Mouse (Mus musculus) liver, postnatal 0 days (tissue): ENCODE measurements at regions not wholly inside any gene's neighbourhood (a gene's known extent, or its start where the extent isn't known, plus 50 kb on each side); places are given as distances from the start of the nearest gene placed in this dataset.
"Not testable (repeated sequence)": the region's sequence is repeated elsewhere in the genome, so short reads cannot be mapped to it uniquely, and the experiment has no call there.

ENCODE experiments used
- ATAC-seq: fragments of 200-750 bp; cut with Nextera tagmentation; 2 replicates; pipeline ENCODE4 v1.8.0; 2017; ENCODE audit warnings: mild to moderate bottlenecking, moderate library complexity
- DNase-seq: peaks from one replicate; pipeline ENCODE4 v3.0.0-alpha.2; 2016
- H3K27ac ChIP-seq: fragments of 300-500 bp; sonication (generic); 2 replicates; pipeline ENCODE4 v1.5.1; 2014; ENCODE audit warnings: antibody characterized with exemption, moderate library complexity, mild to moderate bottlenecking, low read depth
- H3K27me3 ChIP-seq: fragments of 300-500 bp; sonication (generic); 2 replicates; pipeline ENCODE4 v1.6.1; 2014; ENCODE audit warnings: low read length, control low read depth, mixed read lengths; ENCODE audit not compliant: insufficient read depth
- H3K36me3 ChIP-seq: fragments of 300-500 bp; sonication (generic); replicated peaks from 2 replicates; pipeline ENCODE4 v1.6.1; 2014; ENCODE audit warnings: mild to moderate bottlenecking, control low read depth, low read length, moderate library complexity, mixed read lengths; ENCODE audit not compliant: insufficient read depth
- H3K4me1 ChIP-seq: fragments of 300-500 bp; sonication (generic); 2 replicates; pipeline ENCODE4 v1.6.1; 2014; ENCODE audit warnings: antibody characterized with exemption, mild to moderate bottlenecking, control low read depth; ENCODE audit not compliant: insufficient read depth
- H3K4me2 ChIP-seq: fragments of 300-500 bp; sonication (generic); 2 replicates; pipeline ENCODE4 v1.6.1; 2014; ENCODE audit warnings: low read depth, mild to moderate bottlenecking, low read length, moderate library complexity, mixed read lengths
- H3K4me3 ChIP-seq: fragments of 300-500 bp; sonication (generic); 2 replicates; pipeline ENCODE4 v1.5.1; 2014; ENCODE audit warnings: low read depth, low read length
- H3K9ac ChIP-seq: fragments of 300-500 bp; sonication (generic); replicated peaks from 2 replicates; pipeline ENCODE4 v1.6.1; 2014; ENCODE audit warnings: mild to moderate bottlenecking, moderate library complexity
- H3K9me3 ChIP-seq: fragments of 300-500 bp; sonication (generic); 2 replicates; pipeline ENCODE4 v1.6.1; 2016; ENCODE audit warnings: mild to moderate bottlenecking, control low read depth, low read length, mixed read lengths
- CTCF ChIP-seq: sonication (generic); IDR thresholded peaks from 2 replicates; pipeline ENCODE4 v1.5.1; 2016; ENCODE audit warnings: antibody characterized with exemption, low read depth
- EP300 ChIP-seq: IDR thresholded peaks from 2 replicates; pipeline ENCODE4 v1.6.1; 2016; ENCODE audit warnings: antibody characterized with exemption, low read depth, mild to moderate bottlenecking
- WGBS: fragments of 180-500 bp; shearing (Covaris S2); extraction: QIAGEN DNeasy Blood & Tissue Kit; methylation state at CpG from one replicate; pipeline ENCODE4 v1.1.7; 2014; ENCODE audit not compliant: insufficient replicate concordance; 5-methylcytosine and 5-hydroxymethylcytosine counted together

DNA sequence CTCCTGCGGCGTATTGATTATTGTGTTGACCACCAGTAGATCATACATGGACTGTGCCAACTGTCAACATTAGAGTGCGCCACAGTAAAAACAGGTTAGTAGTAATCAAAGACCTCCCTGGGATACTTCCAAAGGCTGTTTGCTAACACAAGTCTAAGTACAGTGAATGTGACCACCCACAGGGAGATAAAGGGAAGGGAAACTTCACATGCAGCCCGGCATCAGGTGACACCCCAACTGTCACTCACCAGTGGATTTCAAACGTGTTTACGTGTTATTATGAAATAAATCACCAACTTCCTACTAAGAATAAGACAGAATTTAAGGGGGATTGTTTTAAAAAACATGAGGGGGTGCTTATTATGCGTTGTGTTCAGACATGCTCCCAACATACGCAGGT, 262.5 kb upstream of the Smim15 start:
- no peaks in the 10 kb centered on the region for H3K9me3 ChIP-seq
- ATAC-seq (peak; percentile 74), DNase-seq (no peak)
- H3K4me1 ChIP-seq: 0 out of 2 replicates have a peak, but pooled peaks cover 5% of the 10 kb centered on the region
- H3K4me2 ChIP-seq: peak overlapping the region; percentile 27
- H3K27me3 ChIP-seq: no peaks in the 10 kb centered on the region
- no peaks in the 10 kb centered on the region for H3K36me3 ChIP-seq
- TF ChIP-seq CTCF (no peak), EP300 (no peak)
- no peak overlapping the region for H3K9ac ChIP-seq
- H3K27ac ChIP-seq: no peak overlapping the region
- 60% methylated on average over 8 of the region's 8 CpGs for WGBS
- no peak overlapping the region for H3K4me3 ChIP-seq

GRCm38 (mm10) chr13:107781221-107781620, 263.0 kb upstream of the Smim15 start:
- H3K4me2 ChIP-seq: peak overlapping the region; percentile 27; the same call in 1 of the 2 replicates
- H3K4me1 ChIP-seq: 0 out of 2 replicates have a peak, but pooled peaks cover 5% of the 10 kb centered on the region
- DNase-seq: no peak
- peak; percentile 56; the same call in 1 of the 2 replicates for ATAC-seq
- WGBS: 67% methylated on average over 2 of the region's 2 CpGs
- H3K9ac ChIP-seq: no peak overlapping the region
- no peak overlapping the region for H3K27ac ChIP-seq
- no peaks in the 10 kb centered on the region for H3K27me3 ChIP-seq
- H3K9me3 ChIP-seq: no peaks in the 10 kb centered on the region
- TF ChIP-seq CTCF: no peak
- no peak for TF ChIP-seq EP300
- H3K36me3 ChIP-seq: no peaks in the 10 kb centered on the region
- H3K4me3 ChIP-seq: no peak overlapping the region

DNA sequence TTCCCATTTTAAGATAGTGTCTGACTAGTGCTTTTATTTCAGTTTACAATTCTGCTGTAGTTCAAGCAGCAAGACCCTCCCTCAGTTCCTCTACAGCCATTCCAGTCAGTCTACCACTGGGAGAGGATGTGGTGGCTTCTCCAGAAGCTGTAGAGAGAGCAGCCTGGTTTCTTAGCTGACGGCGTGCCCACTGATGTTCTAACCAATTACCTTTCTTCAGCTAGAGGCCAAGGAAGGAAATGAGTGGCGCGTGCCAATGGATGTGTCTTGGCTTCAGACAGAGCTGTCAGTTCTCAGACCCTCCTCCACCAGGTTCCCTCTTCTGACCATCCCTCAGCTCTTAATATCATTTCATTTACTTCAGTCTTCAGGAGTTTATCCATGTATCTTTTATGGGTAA, 264.7 kb upstream of the Smim15 start:
- Histone ChIP-seq H3K36me3 (no peaks in the 10 kb centered on the region), H3K4me3 (no peak overlapping the region), H3K27me3 (no peaks in the 10 kb centered on the region), H3K4me2 (no peak overlapping the region), H3K9ac (no peak overlapping the region), H3K9me3 (no peaks in the 10 kb centered on the region), H3K4me1 (0 out of 2 replicates have a peak, but pooled peaks cover 5% of the 10 kb centered on the region), H3K27ac (no peak overlapping the region)
- ATAC-seq (no peak), DNase-seq (no peak)
- TF ChIP-seq CTCF (no peak), EP300 (no peak)
- WGBS: 64% methylated on average over 4 of the region's 4 CpGs

GRCm38 (mm10) chr13:107774499-107774898, 269.7 kb upstream of the Smim15 start:
- not testable (repeated sequence) for H3K27me3 ChIP-seq, H3K9me3 ChIP-seq, H3K4me3 ChIP-seq, H3K4me2 ChIP-seq, H3K27ac ChIP-seq, H3K36me3 ChIP-seq, ATAC-seq, DNase-seq, H3K4me1 ChIP-seq, H3K9ac ChIP-seq
- 87% methylated on average over 18 of the region's 19 CpGs for WGBS

DNA sequence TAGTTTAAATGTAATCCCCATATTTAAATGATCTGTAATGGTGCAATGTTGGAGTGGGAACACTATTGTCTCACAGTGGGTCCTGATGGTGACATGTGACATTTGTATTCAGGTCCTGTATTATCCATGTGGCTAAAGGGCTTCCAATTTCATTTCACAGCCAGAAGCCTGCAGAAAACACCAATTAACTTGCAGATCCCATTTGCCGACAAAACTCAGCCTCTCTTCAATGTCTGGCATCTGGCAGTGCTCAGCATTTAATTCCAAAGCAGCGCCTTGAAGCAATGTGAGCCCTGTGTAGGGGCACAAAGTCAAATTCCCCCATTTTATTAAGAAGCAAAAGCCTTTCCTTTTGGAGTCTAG, 277.0 kb upstream of the Smim15 start:
- Histone ChIP-seq H3K27ac (no peak overlapping the region), H3K9me3 (no peaks in the 10 kb centered on the region), H3K4me1 (no peaks in the 10 kb centered on the region), H3K9ac (no peak overlapping the region), H3K27me3 (no peaks in the 10 kb centered on the region), H3K4me2 (no peak overlapping the region), H3K36me3 (peaks cover 7% of the 10 kb centered on the region; the same call in 1 of the 2 replicates), H3K4me3 (no peak overlapping the region)
- no peak for ATAC-seq
- no peak for TF ChIP-seq CTCF
- TF ChIP-seq EP300: no peak
- no peak for DNase-seq
- 86% methylated on average over 2 of the region's 2 CpGs for WGBS

DNA sequence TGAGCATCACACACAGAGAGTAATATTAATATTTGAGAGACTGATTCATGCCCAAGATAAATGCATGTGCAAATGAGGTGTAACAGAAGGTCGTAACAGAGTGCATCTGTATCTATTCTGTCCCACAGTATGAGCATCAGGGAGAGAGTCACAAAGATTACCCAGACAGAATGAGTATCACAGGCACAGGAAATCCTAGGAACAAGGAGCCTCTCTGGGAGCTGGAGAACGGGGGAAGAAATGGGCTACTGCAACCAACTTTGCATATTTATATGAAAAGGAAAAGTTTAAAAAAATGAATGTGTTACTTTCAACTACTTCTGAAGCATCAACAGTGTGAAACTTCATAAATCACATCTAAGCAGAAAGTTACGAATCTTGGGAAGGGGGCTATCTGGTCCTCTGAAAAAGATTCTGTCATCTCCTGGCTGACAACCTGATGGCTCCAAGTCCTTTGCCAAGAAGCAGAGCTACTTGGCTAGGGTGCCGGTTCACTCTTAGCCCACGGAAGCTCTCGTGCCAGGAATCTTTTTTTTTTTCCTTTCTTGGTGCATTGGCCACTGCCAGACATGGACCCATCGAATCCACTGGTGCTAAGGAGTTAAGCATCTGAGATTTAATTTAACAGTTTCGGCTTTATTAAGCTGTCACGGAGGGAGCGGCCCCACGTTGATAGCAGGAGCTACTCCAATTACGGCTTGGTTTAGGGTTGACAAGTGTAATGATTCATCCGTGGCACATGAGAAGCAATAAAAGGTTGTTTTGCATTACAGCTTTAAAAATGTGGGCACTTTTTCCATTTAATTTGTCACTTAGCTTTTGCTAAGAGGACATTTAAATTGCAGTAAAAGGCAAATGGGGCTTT, 277.6 kb upstream of the Smim15 start:
- TF ChIP-seq EP300: no peak
- TF ChIP-seq CTCF: no peak
- Histone ChIP-seq H3K4me1 (no peaks in the 10 kb centered on the region), H3K27ac (no peak overlapping the region), H3K4me3 (no peak overlapping the region), H3K9ac (no peak overlapping the region), H3K36me3 (peaks cover 7% of the 10 kb centered on the region; the same call in 1 of the 2 replicates), H3K4me2 (no peak overlapping the region), H3K27me3 (no peaks in the 10 kb centered on the region), H3K9me3 (no peaks in the 10 kb centered on the region)
- no peak for DNase-seq
- ATAC-seq: no peak
- 86% methylated on average over 13 of the region's 13 CpGs for WGBS
